Mouse (Mus musculus): ENCODE measurements around the gene Prr19. TPM values are rescaled to one million over a fixed set of nuclear protein-coding genes. Genes with fewer than 3 reads are reported as not detected.
A peak's percentile ranks its signal among the peaks of the same experiment; 100 is the strongest.

Prr19 gene
- polyA plus RNA-seq, 1 experiment from 2014 or later: 1.0 TPM

- Histone ChIP-seq H3K4me2 (replicated peaks) (peak overlapping the region; percentile 92), H3K9me3 (no peaks in the 10 kb centered on the region), H3K4me1 (peaks cover 38% of the 10 kb centered on the region), H3K9ac (peak overlapping the region; percentile 61), H3K36me3 (peaks cover 15% of the 10 kb centered on the region), H3K4me3 (peak overlapping the region; percentile 89), H3K27ac (peak overlapping the region; percentile 99), H3K27me3 (no peaks in the 10 kb centered on the region)
- ATAC-seq (ENCODE audit: insufficient number of reproducible peaks, insufficient read depth, low FRiP score, low TSS enrichment): no peak
- 9% methylated on average over 4 of the region's 4 CpGs for WGBS
Observed at GRCm38 (mm10) chr7:25277998-25278340, 23.2 kb upstream of the Prr19 start.

- H3K9me3 ChIP-seq: no peaks in the 10 kb centered on the region
- H3K27ac ChIP-seq: peak overlapping the region; percentile 99
- peak overlapping the region; percentile 92 for H3K4me2 ChIP-seq (replicated peaks)
- peaks cover 43% of the 10 kb centered on the region for H3K4me1 ChIP-seq
- H3K9ac ChIP-seq: peak overlapping the region; percentile 61
- peak; percentile 36 for ATAC-seq (ENCODE audit: insufficient number of reproducible peaks, insufficient read depth, low FRiP score, low TSS enrichment)
- peaks cover 10% of the 10 kb centered on the region for H3K36me3 ChIP-seq
- no peaks in the 10 kb centered on the region for H3K27me3 ChIP-seq
- WGBS: 0% methylated on average over 50 of the region's 60 CpGs
- H3K4me3 ChIP-seq: peak overlapping the region; percentile 89
Observed at GRCm38 (mm10) chr7:25278341-25279075, 22.7 kb upstream of the Prr19 start.

GRCm38 (mm10) chr7:25279076-25279860 is 21.9 kb upstream of the Prr19 start:
- Histone ChIP-seq H3K9ac (peak overlapping the region; percentile 61), H3K27ac (peak overlapping the region; percentile 99), H3K27me3 (no peaks in the 10 kb centered on the region), H3K4me2 (replicated peaks) (peak overlapping the region; percentile 92), H3K9me3 (no peaks in the 10 kb centered on the region), H3K36me3 (0 out of 2 replicates have a peak, but pooled peaks cover 4% of the 10 kb centered on the region), H3K4me3 (peak overlapping the region; percentile 89), H3K4me1 (peaks cover 50% of the 10 kb centered on the region)
- under 1% methylated on average over 34 of the region's 49 CpGs for WGBS
- peak; percentile 36 for ATAC-seq (ENCODE audit: insufficient number of reproducible peaks, insufficient read depth, low FRiP score, low TSS enrichment)

GRCm38 (mm10) chr7:25279861-25280791 is 21.1 kb upstream of the Prr19 start:
- ATAC-seq (ENCODE audit: insufficient number of reproducible peaks, insufficient read depth, low FRiP score, low TSS enrichment): peak; percentile 61
- 0% methylated on average over 6 of the region's 6 CpGs for WGBS

GRCm38 (mm10) chr7:25281166-25281733 is 20.0 kb upstream of the Prr19 start:
- 24% methylated on average over 12 of the region's 12 CpGs for WGBS
- Histone ChIP-seq H3K36me3 (peaks cover 17% of the 10 kb centered on the region), H3K4me1 (peaks cover 50% of the 10 kb centered on the region), H3K27me3 (no peaks in the 10 kb centered on the region), H3K27ac (peak overlapping the region; percentile 99), H3K4me3 (peak overlapping the region; percentile 89), H3K4me2 (replicated peaks) (peak overlapping the region; percentile 92), H3K9me3 (no peaks in the 10 kb centered on the region), H3K9ac (peak overlapping the region; percentile 61; the same call in 1 of the 2 replicates)
- 0 out of 2 replicates have a peak, but pooled peaks have one; percentile 0 for ATAC-seq (ENCODE audit: insufficient number of reproducible peaks, insufficient read depth, low FRiP score, low TSS enrichment)

More at GRCm38 (mm10) chr7:25279861-25280791, 21.1 kb upstream of the Prr19 start:
- Histone ChIP-seq H3K27ac (peak overlapping the region; percentile 99), H3K4me3 (peak overlapping the region; percentile 89), H3K4me1 (peaks cover 59% of the 10 kb centered on the region), H3K9ac (peak overlapping the region; percentile 61), H3K4me2 (replicated peaks) (peak overlapping the region; percentile 92), H3K36me3 (peaks cover 6% of the 10 kb centered on the region), H3K27me3 (no peaks in the 10 kb centered on the region), H3K9me3 (no peaks in the 10 kb centered on the region)

GRCm38 (mm10) chr7:25281734-25282601 is 19.2 kb upstream of the Prr19 start:
- peak overlapping the region; percentile 80 for H3K9ac ChIP-seq
- no peaks in the 10 kb centered on the region for H3K27me3 ChIP-seq
- H3K36me3 ChIP-seq: peaks cover 24% of the 10 kb centered on the region
- no peaks in the 10 kb centered on the region for H3K9me3 ChIP-seq
- H3K4me3 ChIP-seq: peak overlapping the region; percentile 89
- 1% methylated on average over 68 of the region's 108 CpGs for WGBS
- H3K4me1 ChIP-seq: peaks cover 50% of the 10 kb centered on the region
- H3K4me2 ChIP-seq (replicated peaks): peak overlapping the region; percentile 92
- ATAC-seq (ENCODE audit: insufficient number of reproducible peaks, insufficient read depth, low FRiP score, low TSS enrichment): peak; percentile 65
- peak overlapping the region; percentile 99 for H3K27ac ChIP-seq

GRCm38 (mm10) chr7:25282731-25283211 is 18.4 kb upstream of the Prr19 start:
- ATAC-seq (ENCODE audit: insufficient number of reproducible peaks, insufficient read depth, low FRiP score, low TSS enrichment): no peak
- H3K4me3 ChIP-seq: peak overlapping the region; percentile 89
- peaks cover 43% of the 10 kb centered on the region for H3K4me1 ChIP-seq

GRCm38 (mm10) chr7:25283637-25284036 is 17.6 kb upstream of the Prr19 start:
- H3K36me3 ChIP-seq: peaks cover 41% of the 10 kb centered on the region
- no peak for ATAC-seq (ENCODE audit: insufficient number of reproducible peaks, insufficient read depth, low FRiP score, low TSS enrichment)
- H3K4me3 ChIP-seq: peak overlapping the region; percentile 89
- peak overlapping the region; percentile 80 for H3K9ac ChIP-seq
- WGBS: 12% methylated on average over 5 of the region's 5 CpGs
- no peaks in the 10 kb centered on the region; the same call in 1 of the 2 replicates for H3K9me3 ChIP-seq
- peak overlapping the region; percentile 99 for H3K27ac ChIP-seq
- H3K4me2 ChIP-seq (replicated peaks): peak overlapping the region; percentile 92
- H3K4me1 ChIP-seq: peaks cover 41% of the 10 kb centered on the region
- H3K27me3 ChIP-seq: no peaks in the 10 kb centered on the region

More at GRCm38 (mm10) chr7:25282731-25283211, 18.4 kb upstream of the Prr19 start:
- H3K27me3 ChIP-seq: no peaks in the 10 kb centered on the region
- H3K9ac ChIP-seq: peak overlapping the region; percentile 80
- WGBS: 1% methylated on average over 27 of the region's 36 CpGs
- peak overlapping the region; percentile 99 for H3K27ac ChIP-seq
- peak overlapping the region; percentile 92 for H3K4me2 ChIP-seq (replicated peaks)
- no peaks in the 10 kb centered on the region for H3K9me3 ChIP-seq
- H3K36me3 ChIP-seq: peaks cover 32% of the 10 kb centered on the region

- Histone ChIP-seq H3K27me3 (no peaks in the 10 kb centered on the region), H3K36me3 (peaks cover 46% of the 10 kb centered on the region), H3K9me3 (no peaks in the 10 kb centered on the region; the same call in 1 of the 2 replicates), H3K4me3 (peak overlapping the region; percentile 89), H3K4me2 (replicated peaks) (peak overlapping the region; percentile 92), H3K9ac (peak overlapping the region; percentile 80), H3K27ac (peak overlapping the region; percentile 99), H3K4me1 (peaks cover 41% of the 10 kb centered on the region)
- 77% methylated on average over 2 of the region's 2 CpGs for WGBS
- no peak for ATAC-seq (ENCODE audit: insufficient number of reproducible peaks, insufficient read depth, low FRiP score, low TSS enrichment)
Observed at GRCm38 (mm10) chr7:25284171-25284570, 17.0 kb upstream of the Prr19 start.

- Histone ChIP-seq H3K27me3 (no peaks in the 10 kb centered on the region), H3K4me2 (replicated peaks) (peak overlapping the region; percentile 92), H3K9me3 (no peaks in the 10 kb centered on the region; the same call in 1 of the 2 replicates), H3K9ac (peak overlapping the region; percentile 33; the same call in 1 of the 2 replicates), H3K36me3 (peaks cover 52% of the 10 kb centered on the region), H3K27ac (0 out of 2 replicates have a peak overlapping the region, but pooled peaks have one; percentile 99), H3K4me1 (peaks cover 41% of the 10 kb centered on the region), H3K4me3 (peak overlapping the region; percentile 89)
- WGBS: 76% methylated on average over 5 of the region's 5 CpGs
- ATAC-seq (ENCODE audit: insufficient number of reproducible peaks, insufficient read depth, low FRiP score, low TSS enrichment): no peak
Observed at GRCm38 (mm10) chr7:25284766-25285165, 16.4 kb upstream of the Prr19 start.
